Mouse (Mus musculus): Measurements from ENCODE around the gene Gm10134.

Gene Gm10134

GRCm38 (mm10) chr2:28532938-28533771 is 27.3 kb downstream of the Gm10134 start:
- peak; percentile 92 for DNase-seq (ENCODE audit: low spot score)

- no peak for DNase-seq (ENCODE audit: low spot score)
Observed at GRCm38 (mm10) chr2:28533901-28534435, 28.1 kb downstream of the Gm10134 start.

GRCm38 (mm10) chr2:28534436-28535262 is 28.8 kb downstream of the Gm10134 start:
- DNase-seq (ENCODE audit: low spot score): peak; percentile 64

- DNase-seq (ENCODE audit: low spot score): no peak
Observed at GRCm38 (mm10) chr2:28535263-28535540, 29.3 kb downstream of the Gm10134 start.

GRCm38 (mm10) chr2:28535650-28536049 is 29.8 kb downstream of the Gm10134 start:
- no peak for DNase-seq (ENCODE audit: low spot score)

GRCm38 (mm10) chr2:28536166-28536565 is 30.3 kb downstream of the Gm10134 start:
- DNase-seq (ENCODE audit: low spot score): no peak

GRCm38 (mm10) chr2:28536766-28537633 is 31.1 kb downstream of the Gm10134 start:
- DNase-seq (ENCODE audit: low spot score): no peak

GRCm38 (mm10) chr2:28537634-28537920 is 31.7 kb downstream of the Gm10134 start:
- no peak for DNase-seq (ENCODE audit: low spot score)

- DNase-seq (ENCODE audit: low spot score): no peak
Observed at GRCm38 (mm10) chr2:28537995-28538816, 32.3 kb downstream of the Gm10134 start.

GRCm38 (mm10) chr2:28538817-28539128 is 32.9 kb downstream of the Gm10134 start:
- no peak for DNase-seq (ENCODE audit: low spot score)

- DNase-seq (ENCODE audit: low spot score): peak; percentile 67
Observed at GRCm38 (mm10) chr2:28539206-28539605, 33.3 kb downstream of the Gm10134 start.

- peak; percentile 69 for DNase-seq (ENCODE audit: low spot score)
Observed at GRCm38 (mm10) chr2:28539949-28540348, 34.1 kb downstream of the Gm10134 start.

- DNase-seq (ENCODE audit: low spot score): no peak
Observed at GRCm38 (mm10) chr2:28540587-28541227, 34.8 kb downstream of the Gm10134 start.

- no peak for DNase-seq (ENCODE audit: low spot score)
Observed at GRCm38 (mm10) chr2:28543894-28544293, 38.0 kb downstream of the Gm10134 start.

GRCm38 (mm10) chr2:28545976-28546375 is 40.1 kb downstream of the Gm10134 start:
- no peak for DNase-seq (ENCODE audit: low spot score)

GRCm38 (mm10) chr2:28546560-28546959 is 40.7 kb downstream of the Gm10134 start:
- DNase-seq (ENCODE audit: low spot score): no peak

GRCm38 (mm10) chr2:28547237-28548172 is 41.6 kb downstream of the Gm10134 start:
- DNase-seq (ENCODE audit: low spot score): peak; percentile 87

GRCm38 (mm10) chr2:28549157-28549556 is 43.3 kb downstream of the Gm10134 start:
- DNase-seq (ENCODE audit: low spot score): no peak

- no peak for DNase-seq (ENCODE audit: low spot score)
Observed at GRCm38 (mm10) chr2:28552301-28552700, 46.4 kb downstream of the Gm10134 start.

Measured in lung, postnatal 25 days (tissue).